Mouse (Mus musculus) cerebellum, adult 9-10 months (tissue): ENCODE data around the gene Sspo.
A peak's percentile ranks its signal among the peaks of the same experiment; 100 is the strongest.

Source experiments
- DNase-seq: peaks from one replicate; pipeline ENCODE4 v3.0.0; 2022

The Sspo gene

GRCm38 (mm10) chr6:48437679-48438376 lies 10.2 kb upstream of the Sspo start:
- DNase-seq, result peak; percentile 29

GRCm38 (mm10) chr6:48438475-48439125 lies 9.4 kb upstream of the Sspo start:
- peak; percentile 34 for DNase-seq

- DNase-seq, result peak; percentile 29
Observed at GRCm38 (mm10) chr6:48439654-48440053, 8.4 kb upstream of the Sspo start.

DNA sequence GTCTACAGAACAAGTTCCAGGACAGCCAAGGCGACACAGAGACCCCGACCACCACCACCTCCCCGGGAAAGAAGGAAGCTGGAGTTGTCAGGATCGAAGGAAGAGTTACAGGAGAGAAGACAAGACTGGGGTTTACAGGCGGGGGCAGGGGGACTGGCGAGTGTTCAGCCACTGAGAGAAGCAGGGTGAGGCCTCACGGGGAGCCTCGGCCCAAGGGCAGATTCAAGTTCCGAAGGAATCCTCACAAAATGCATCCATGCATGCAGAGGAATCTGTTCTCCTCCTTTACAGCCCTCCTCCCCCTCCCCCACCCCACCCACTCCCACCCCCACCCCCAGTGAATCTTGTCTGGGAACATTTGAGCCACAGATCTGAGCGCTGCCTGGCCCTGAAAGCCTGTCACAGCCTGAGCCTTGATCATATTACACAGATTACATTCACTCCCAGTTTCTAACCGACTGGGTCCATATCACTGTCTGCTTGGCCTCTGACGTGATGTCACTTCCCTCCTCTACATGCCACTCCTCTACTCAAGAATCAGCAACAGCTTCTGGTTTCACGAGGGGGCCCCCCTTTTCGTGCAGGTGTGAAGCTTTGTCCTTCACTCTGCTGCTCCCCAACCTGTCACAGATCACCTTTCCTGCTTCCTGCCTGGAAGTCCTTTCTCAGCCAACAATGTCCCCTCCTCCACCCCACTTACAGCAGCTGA lies 7.6 kb upstream of the Sspo start:
- DNase-seq, result peak; percentile 21

- peak; percentile 92 for DNase-seq
Observed at GRCm38 (mm10) chr6:48443592-48444309, 4.3 kb upstream of the Sspo start.

- DNase-seq, result peak; percentile 80
Observed at GRCm38 (mm10) chr6:48444310-48445180, 3.5 kb upstream of the Sspo start.

DNA sequence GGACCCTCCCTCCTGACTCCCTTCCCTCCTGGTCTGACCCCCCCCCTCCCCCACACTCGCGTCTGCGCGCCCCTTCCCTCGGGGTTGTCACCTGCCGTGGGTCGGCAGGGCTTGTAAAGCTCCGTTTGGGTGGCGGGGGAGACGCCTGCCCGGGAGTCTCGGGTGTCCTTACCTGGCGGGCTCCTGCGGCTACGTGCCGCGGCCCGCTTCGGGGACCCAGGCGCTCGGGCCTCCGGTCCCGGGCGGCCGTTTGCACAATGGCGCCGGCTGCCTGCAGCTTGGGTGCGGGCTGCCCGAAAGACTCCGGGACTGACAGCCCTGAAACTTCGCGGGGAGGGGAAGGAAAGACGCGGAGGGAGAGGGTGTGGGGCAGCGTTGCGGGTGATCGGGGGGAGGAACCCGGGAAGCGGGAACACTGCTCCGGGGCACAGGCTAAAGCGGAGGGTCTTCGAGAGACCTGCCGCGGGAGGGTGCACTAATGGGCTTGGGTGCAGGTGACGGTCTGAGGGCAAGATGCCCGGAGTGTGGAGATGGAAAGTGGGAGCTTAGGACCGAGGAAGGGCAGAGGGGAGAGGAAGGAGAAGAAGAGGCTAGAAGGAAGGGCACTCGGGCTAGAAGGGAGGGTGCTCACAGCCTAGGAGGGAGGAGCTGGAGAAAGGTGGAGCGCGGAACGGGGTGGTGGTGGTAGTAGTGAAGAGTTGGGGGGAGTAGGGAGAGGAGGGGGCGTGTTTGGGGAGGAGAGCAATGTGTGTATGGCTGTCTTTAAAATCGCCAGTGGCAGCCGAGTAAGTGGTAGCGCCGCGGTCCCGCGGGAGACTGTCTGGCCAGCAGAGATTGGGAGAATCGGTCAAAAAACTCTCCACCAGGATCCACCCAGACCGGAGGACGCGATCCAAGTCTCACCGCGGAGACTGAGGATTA lies 2.6 kb upstream of the Sspo start, which contains the start of gene Zfp467:
Gene Zfp467 (minus strand): TSS at position 645 of the 921 bp plus-strand sequence.
- peak; percentile 78 for DNase-seq

DNA sequence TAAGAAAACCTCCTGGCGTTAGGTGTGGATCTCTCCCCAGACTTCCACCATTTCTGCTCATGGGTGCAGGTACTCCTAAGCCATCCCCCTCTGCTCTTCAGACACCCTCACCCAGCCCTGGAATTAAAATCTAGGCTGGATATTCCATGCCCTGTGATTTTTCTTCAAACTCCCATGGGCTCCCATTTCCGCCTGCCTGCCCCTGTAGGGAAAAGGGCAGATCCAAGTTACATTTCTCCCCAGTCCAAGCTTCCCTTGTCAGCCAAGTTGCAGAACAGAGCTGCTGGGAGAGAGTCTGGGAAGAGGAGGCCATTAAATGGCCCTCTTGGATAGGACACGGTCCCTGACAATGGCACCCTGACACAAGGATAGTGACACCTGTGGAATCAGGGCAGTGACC lies 1.8 kb upstream of the Sspo start:
- peak; percentile 59 for DNase-seq

GRCm38 (mm10) chr6:48446896-48447295 lies 1.1 kb upstream of the Sspo start:
- peak; percentile 36 for DNase-seq

- DNase-seq, result no peak
Observed at GRCm38 (mm10) chr6:48448527-48448926, 498 bp downstream of the Sspo start.

DNA sequence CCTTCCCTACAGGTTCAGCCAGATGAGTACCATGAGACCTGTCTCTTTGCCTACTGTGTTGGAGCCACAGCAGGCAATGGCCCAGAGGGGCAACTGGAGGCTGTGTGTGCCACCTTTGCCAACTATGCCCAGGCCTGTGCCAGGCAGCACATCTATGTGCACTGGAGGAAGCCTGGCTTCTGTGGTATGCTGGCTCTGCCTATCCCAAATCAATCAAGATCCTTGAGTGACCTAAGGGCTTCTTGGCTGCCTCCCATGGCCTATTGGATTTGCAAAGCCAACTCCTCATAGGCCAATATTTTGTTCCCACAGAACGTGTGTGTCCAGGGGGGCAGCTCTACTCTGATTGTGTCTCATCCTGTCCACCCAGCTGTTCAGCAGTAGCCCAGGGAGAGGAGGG lies 4.1 kb downstream of the Sspo start:
- DNase-seq, result no peak

DNA sequence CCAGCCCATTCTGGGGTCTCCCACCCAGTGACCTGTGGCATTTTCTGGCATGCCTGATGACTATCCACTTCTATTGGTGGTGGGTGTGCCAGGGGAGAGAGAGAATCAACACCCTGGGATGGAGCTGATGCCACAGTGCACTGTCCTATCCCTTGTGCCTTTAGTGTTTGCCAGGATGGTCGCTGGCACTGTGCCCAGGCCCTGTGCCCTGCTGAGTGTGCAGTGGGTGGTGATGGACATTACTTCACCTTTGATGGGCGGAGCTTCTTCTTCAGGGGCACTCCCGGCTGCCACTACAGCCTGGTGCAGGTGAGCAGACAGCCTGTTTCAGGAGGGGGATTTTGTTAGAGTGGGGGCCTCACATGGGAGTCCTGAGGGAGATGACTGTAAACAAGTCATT lies 4.7 kb downstream of the Sspo start:
- no peak for DNase-seq

DNA sequence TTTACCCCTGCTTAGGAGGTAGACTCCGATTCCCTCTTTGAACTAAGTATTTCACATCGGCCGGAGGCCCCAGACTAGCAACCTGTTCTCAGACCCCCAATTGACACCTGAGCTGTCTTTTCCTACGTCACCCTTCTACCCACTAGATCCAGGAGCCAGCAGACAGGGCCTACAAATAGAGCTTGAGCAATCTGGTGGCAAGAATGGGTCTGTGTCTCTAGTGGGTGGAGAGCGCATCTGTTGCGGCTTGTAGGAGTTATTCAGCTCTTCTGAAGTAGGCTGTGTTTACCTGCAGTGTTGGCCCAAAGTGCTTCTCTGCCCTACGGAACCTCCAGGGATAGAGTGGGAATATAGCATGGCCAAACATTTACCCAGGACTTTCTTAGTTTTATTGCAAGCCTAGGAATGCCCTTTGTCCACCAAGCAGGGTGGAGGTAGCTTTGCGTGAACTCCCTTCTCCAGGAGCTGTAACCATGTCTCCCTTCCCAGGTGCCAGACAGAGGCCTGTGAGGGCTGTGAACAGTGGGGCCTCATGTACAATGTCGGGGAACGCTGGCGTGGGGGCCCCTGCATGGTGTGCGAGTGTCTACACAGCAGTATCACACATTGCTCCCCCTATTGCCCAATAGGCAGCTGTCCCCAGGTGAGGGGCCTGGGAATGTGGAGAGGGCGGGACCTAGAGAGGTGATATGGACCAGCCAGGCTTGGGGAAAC lies 17.1 kb downstream of the Sspo start:
- no peak for DNase-seq

- DNase-seq, result no peak
Observed at GRCm38 (mm10) chr6:48466715-48467114, 18.7 kb downstream of the Sspo start.

DNA sequence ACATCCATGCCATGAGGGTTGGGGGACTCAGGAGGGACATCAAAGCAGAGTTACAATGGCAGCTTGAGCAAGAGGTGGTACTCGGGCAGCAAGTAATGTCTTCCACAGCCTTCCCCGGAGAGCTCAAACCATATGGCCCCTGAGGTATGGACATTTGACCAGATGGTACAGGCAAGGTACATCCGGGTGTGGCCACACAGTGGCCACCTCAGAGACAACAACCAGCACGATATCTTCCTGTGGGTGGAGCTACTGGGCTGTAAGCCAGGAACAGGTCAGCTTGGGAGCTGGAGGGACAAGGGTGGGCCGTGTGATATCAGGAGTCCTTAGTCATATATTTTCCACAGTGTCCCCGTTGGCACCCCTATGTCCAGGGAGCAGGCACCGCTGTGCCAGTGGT lies 19.5 kb downstream of the Sspo start:
- peak; percentile 30 for DNase-seq

- no peak for DNase-seq
Observed at GRCm38 (mm10) chr6:48470739-48471138, 22.7 kb downstream of the Sspo start.

DNA sequence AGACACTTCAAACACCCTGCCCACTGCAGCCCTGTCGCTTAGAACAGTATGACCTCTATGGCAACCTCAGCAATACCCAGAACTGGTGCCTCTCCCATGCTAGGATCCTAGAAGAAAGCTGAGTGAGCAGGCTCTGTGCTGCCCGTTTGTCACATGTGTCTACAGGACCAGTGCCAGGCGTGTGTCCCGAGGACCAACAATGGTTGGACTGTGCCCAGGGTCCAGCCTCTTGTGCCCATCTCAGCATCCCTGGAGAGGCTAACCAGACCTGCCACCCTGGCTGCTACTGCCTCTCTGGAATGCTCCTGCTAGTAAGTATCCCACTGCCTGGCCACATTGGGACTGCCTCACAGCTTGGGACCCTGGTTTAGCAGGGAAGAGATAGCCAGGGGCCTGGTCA lies 30.4 kb downstream of the Sspo start:
- DNase-seq, result no peak

- no peak for DNase-seq
Observed at GRCm38 (mm10) chr6:48482501-48482900, 34.5 kb downstream of the Sspo start.

GRCm38 (mm10) chr6:48487747-48488725 lies 40.0 kb downstream of the Sspo start:
- DNase-seq, result no peak
